Mouse (Mus musculus): Measurements from ENCODE around the gene Cluh. TPM values are rescaled to one million over a fixed set of nuclear protein-coding genes. Genes with fewer than 3 reads are reported as not detected.

Cluh gene
- total RNA-seq (2015; ENCODE audit: low replicate concordance) (7.3 and 8.2 TPM in 2 replicates), total RNA-seq (2017; ENCODE audit: low replicate concordance) (4.1 and 4.5 TPM in 2 replicates)

GRCm38 (mm10) chr11:74649095-74649646, at the start of gene Cluh:
Gene Cluh (plus strand): TSS chr11:74649495.
- peak; percentile 93 for ATAC-seq (replicated peaks; ENCODE audit: low FRiP score, poor library complexity, severe bottlenecking)

- ATAC-seq (replicated peaks; ENCODE audit: low FRiP score, poor library complexity, severe bottlenecking) = no peak
These were observed 47.0 kb upstream of the Cluh start for GRCm38 (mm10) chr11:74602286-74602685.

GRCm38 (mm10) chr11:74610068-74610467, 39.2 kb upstream of the Cluh start:
- ATAC-seq (replicated peaks; ENCODE audit: low FRiP score, poor library complexity, severe bottlenecking) = no peak

GRCm38 (mm10) chr11:74610545-74611176, 38.6 kb upstream of the Cluh start, which contains the start of gene Rap1gap2:
Gene Rap1gap2 (minus strand): TSS chr11:74610915.
- 0 out of 2 replicates have a peak, but pooled peaks have one; percentile 49 for ATAC-seq (replicated peaks; ENCODE audit: low FRiP score, poor library complexity, severe bottlenecking)

GRCm38 (mm10) chr11:74611437-74611836, 37.9 kb upstream of the Cluh start:
- ATAC-seq (replicated peaks; ENCODE audit: low FRiP score, poor library complexity, severe bottlenecking) = no peak

GRCm38 (mm10) chr11:74613428-74613827, 35.9 kb upstream of the Cluh start:
- ATAC-seq (replicated peaks; ENCODE audit: low FRiP score, poor library complexity, severe bottlenecking) = no peak

GRCm38 (mm10) chr11:74615571-74615970, 33.7 kb upstream of the Cluh start:
- no peak; the same call in 1 of the 2 replicates for ATAC-seq (replicated peaks; ENCODE audit: low FRiP score, poor library complexity, severe bottlenecking)

GRCm38 (mm10) chr11:74619201-74619955, 29.9 kb upstream of the Cluh start, which contains the start of gene Ccdc92b:
Gene Ccdc92b (plus strand): TSS chr11:74619605.
- ATAC-seq (replicated peaks; ENCODE audit: low FRiP score, poor library complexity, severe bottlenecking) = peak; percentile 59

GRCm38 (mm10) chr11:74619956-74620300, 29.4 kb upstream of the Cluh start:
- no peak for ATAC-seq (replicated peaks; ENCODE audit: low FRiP score, poor library complexity, severe bottlenecking)

- ATAC-seq (replicated peaks; ENCODE audit: low FRiP score, poor library complexity, severe bottlenecking) = peak; percentile 82
These were observed 27.2 kb upstream of the Cluh start for GRCm38 (mm10) chr11:74621974-74622669.

- no peak for ATAC-seq (replicated peaks; ENCODE audit: low FRiP score, poor library complexity, severe bottlenecking)
These were observed 25.6 kb upstream of the Cluh start for GRCm38 (mm10) chr11:74623693-74624092.

- ATAC-seq (replicated peaks; ENCODE audit: low FRiP score, poor library complexity, severe bottlenecking) = no peak
These were observed 24.0 kb upstream of the Cluh start for GRCm38 (mm10) chr11:74625333-74625732.

- no peak for ATAC-seq (replicated peaks; ENCODE audit: low FRiP score, poor library complexity, severe bottlenecking)
These were observed 21.8 kb upstream of the Cluh start for GRCm38 (mm10) chr11:74627481-74627880.

- no peak for ATAC-seq (replicated peaks; ENCODE audit: low FRiP score, poor library complexity, severe bottlenecking)
These were observed 17.2 kb upstream of the Cluh start for GRCm38 (mm10) chr11:74631880-74632789.

- peak; percentile 51; the same call in 1 of the 2 replicates for ATAC-seq (replicated peaks; ENCODE audit: low FRiP score, poor library complexity, severe bottlenecking)
These were observed 14.6 kb upstream of the Cluh start for GRCm38 (mm10) chr11:74634490-74635275.

- ATAC-seq (replicated peaks; ENCODE audit: low FRiP score, poor library complexity, severe bottlenecking) = no peak
These were observed 11.8 kb upstream of the Cluh start for GRCm38 (mm10) chr11:74637486-74637885.

- no peak for ATAC-seq (replicated peaks; ENCODE audit: low FRiP score, poor library complexity, severe bottlenecking)
These were observed 11.1 kb upstream of the Cluh start for GRCm38 (mm10) chr11:74637971-74638790.

Measured in erythroblast, adult 5-6 weeks (primary cell).